Mouse (Mus musculus) heart, embryonic 10.5 days (tissue): ENCODE measurements around the gene Pkn2. TPM values are rescaled to one million over a fixed set of nuclear protein-coding genes. Genes with fewer than 3 reads are reported as not detected.

Experiments
- DNase-seq: peaks from one replicate; pipeline ENCODE4 v3.0.0-alpha.2; 2017; ENCODE audit warnings: low spot score
- H3K27ac ChIP-seq: fragments of 300-500 bp; sonication (generic); 2 replicates; pipeline ENCODE4 v1.5.1; 2016; ENCODE audit warnings: mild to moderate bottlenecking
- H3K27me3 ChIP-seq: fragments of 300-500 bp; sonication (generic); 2 replicates; pipeline ENCODE4 v1.6.1; 2016; ENCODE audit warnings: mild to moderate bottlenecking; ENCODE audit not compliant: poor library complexity, insufficient read depth, severe bottlenecking
- H3K36me3 ChIP-seq: fragments of 300-500 bp; sonication (generic); 2 replicates; pipeline ENCODE4 v1.6.1; 2016; ENCODE audit warnings: mild to moderate bottlenecking, moderate library complexity
- H3K4me1 ChIP-seq: fragments of 300-500 bp; sonication (generic); 2 replicates; pipeline ENCODE4 v1.6.1; 2016; ENCODE audit warnings: mild to moderate bottlenecking
- H3K4me3 ChIP-seq: fragments of 300-500 bp; sonication (generic); 2 replicates; pipeline ENCODE4 v1.5.1; 2016; ENCODE audit warnings: mild to moderate bottlenecking, moderate library complexity
- H3K9me3 ChIP-seq: fragments of 300-500 bp; sonication (generic); 2 replicates; pipeline ENCODE4 v1.6.1; 2016; ENCODE audit warnings: mild to moderate bottlenecking, moderate library complexity
- WGBS: fragments of 180-500 bp; shearing (Covaris S2); methylation state at CpG from one replicate; pipeline ENCODE4 v1.1.7; 2016; 5-methylcytosine and 5-hydroxymethylcytosine counted together
- polyA plus RNA-seq: library from polyadenylated mRNA; unstranded; fragments of >200 nt; fragmentation: Nextera tagmentation; extraction: Ambion mirVana; gene quantifications from 2 replicates; pipeline ENCODE4 v1.2.1, GENCODE M21; 2016

Gene Pkn2
- polyA plus RNA-seq, 1 experiment from 2014 or later = 52.3 TPM

GRCm38 (mm10) chr3:142755132-142755867 is 126.5 kb downstream of the Pkn2 start:
- Histone ChIP-seq H3K36me3 (no peaks in the 10 kb centered on the region), H3K27me3 (no peaks in the 10 kb centered on the region), H3K27ac (no peak overlapping the region), H3K4me3 (no peak overlapping the region), H3K9me3 (no peaks in the 10 kb centered on the region), H3K4me1 (peaks cover 12% of the 10 kb centered on the region)
- DNase-seq = no peak
- 78% methylated on average over 18 of the region's 18 CpGs for WGBS

GRCm38 (mm10) chr3:142749131-142749530 is 132.7 kb downstream of the Pkn2 start:
- no peaks in the 10 kb centered on the region for H3K27me3 ChIP-seq
- no peak overlapping the region for H3K4me3 ChIP-seq
- no peaks in the 10 kb centered on the region for H3K9me3 ChIP-seq
- 77% methylated on average over 16 of the region's 16 CpGs for WGBS
- no peak for DNase-seq
- H3K36me3 ChIP-seq = no peaks in the 10 kb centered on the region
- no peak overlapping the region for H3K27ac ChIP-seq
- no peaks in the 10 kb centered on the region for H3K4me1 ChIP-seq

GRCm38 (mm10) chr3:142747673-142748072 is 134.1 kb downstream of the Pkn2 start:
- no peak overlapping the region for H3K4me3 ChIP-seq
- no peaks in the 10 kb centered on the region for H3K27me3 ChIP-seq
- DNase-seq = no peak
- no peaks in the 10 kb centered on the region for H3K9me3 ChIP-seq
- no peaks in the 10 kb centered on the region for H3K4me1 ChIP-seq
- no peak overlapping the region for H3K27ac ChIP-seq
- 95% methylated on average over 7 of the region's 7 CpGs for WGBS
- H3K36me3 ChIP-seq = no peaks in the 10 kb centered on the region

DNA sequence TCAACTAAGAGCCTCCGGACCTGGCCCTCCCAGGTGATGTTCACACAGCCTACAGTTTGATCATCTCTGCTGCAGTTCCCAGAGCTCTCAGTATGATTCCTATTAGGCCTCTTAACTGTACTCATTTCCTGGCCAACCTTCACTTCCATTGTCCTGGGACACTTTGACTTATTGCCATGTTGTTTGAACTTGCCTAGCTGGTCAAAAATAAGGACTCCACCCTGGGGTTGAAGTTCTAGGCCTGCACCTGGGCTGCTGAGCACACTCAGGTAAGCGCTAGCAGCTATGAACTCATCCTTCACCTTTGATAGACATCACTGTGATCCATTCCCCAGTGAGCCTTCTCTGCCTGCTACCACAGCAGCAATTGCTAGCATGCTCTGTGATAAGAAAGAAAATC is 136.7 kb downstream of the Pkn2 start:
- H3K4me3 ChIP-seq = no peak overlapping the region
- H3K27ac ChIP-seq = no peak overlapping the region
- DNase-seq = no peak
- 92% methylated on average over 2 of the region's 2 CpGs for WGBS
- no peaks in the 10 kb centered on the region for H3K9me3 ChIP-seq
- H3K27me3 ChIP-seq = no peaks in the 10 kb centered on the region
- no peaks in the 10 kb centered on the region for H3K36me3 ChIP-seq
- no peaks in the 10 kb centered on the region for H3K4me1 ChIP-seq

GRCm38 (mm10) chr3:142743973-142744898 is 137.6 kb downstream of the Pkn2 start:
- H3K9me3 ChIP-seq = no peaks in the 10 kb centered on the region
- no peaks in the 10 kb centered on the region for H3K27me3 ChIP-seq
- H3K27ac ChIP-seq = no peak overlapping the region
- H3K4me3 ChIP-seq = no peak overlapping the region
- WGBS = 58% methylated on average over 21 of the region's 21 CpGs
- no peak for DNase-seq
- no peaks in the 10 kb centered on the region for H3K36me3 ChIP-seq
- H3K4me1 ChIP-seq = no peaks in the 10 kb centered on the region

Other genes with a start within 250 kb of the Pkn2 start
- gene Kyat3, start 181.0 kb downstream of the Pkn2 start, polyA plus RNA-seq = 10.6 and 11.6 TPM in 2 replicates
- 63.1 and 73.2 TPM in 2 replicates for gene Gtf2b, start 117.0 kb downstream of the Pkn2 start, polyA plus RNA-seq